Mouse (Mus musculus) right cerebral cortex, adult 18-20 months (tissue): ENCODE measurements around the gene Armc12.

ENCODE experiments used
- DNase-seq: peaks from one replicate; pipeline ENCODE4 v3.0.0; 2022; ENCODE audit warnings: mixed read lengths

Gene Armc12

GRCm38 (mm10) chr17:28513844-28514243 lies 16.8 kb upstream of the Armc12 start:
- DNase-seq = no peak

GRCm38 (mm10) chr17:28514555-28514954 lies 16.1 kb upstream of the Armc12 start:
- no peak for DNase-seq

- no peak for DNase-seq
These were observed 14.9 kb upstream of the Armc12 start for GRCm38 (mm10) chr17:28515431-28516341.

GRCm38 (mm10) chr17:28516881-28517280 lies 13.7 kb upstream of the Armc12 start:
- DNase-seq = no peak

GRCm38 (mm10) chr17:28517441-28517955 lies 13.1 kb upstream of the Armc12 start, which contains the start of gene Fkbp5:
Fkbp5 (minus strand) TSS chr17:28517527.
- DNase-seq = peak; percentile 71

- DNase-seq = peak; percentile 94
These were observed 12.5 kb upstream of the Armc12 start for GRCm38 (mm10) chr17:28517956-28518614.

GRCm38 (mm10) chr17:28518615-28519071 lies 12.0 kb upstream of the Armc12 start:
- DNase-seq = no peak

GRCm38 (mm10) chr17:28519827-28520226 lies 10.8 kb upstream of the Armc12 start:
- no peak for DNase-seq

GRCm38 (mm10) chr17:28520561-28520960 lies 10.0 kb upstream of the Armc12 start:
- DNase-seq = no peak

- DNase-seq = no peak
These were observed 9.4 kb upstream of the Armc12 start for GRCm38 (mm10) chr17:28521071-28521726.

- DNase-seq = no peak
These were observed 8.7 kb upstream of the Armc12 start for GRCm38 (mm10) chr17:28521920-28522319.

- DNase-seq = peak; percentile 97
These were observed 7.8 kb upstream of the Armc12 start for GRCm38 (mm10) chr17:28522623-28523354.

- no peak for DNase-seq
These were observed 7.1 kb upstream of the Armc12 start for GRCm38 (mm10) chr17:28523355-28524008.

GRCm38 (mm10) chr17:28524009-28524695 lies 6.5 kb upstream of the Armc12 start:
- DNase-seq = no peak

- DNase-seq = no peak
These were observed 5.7 kb upstream of the Armc12 start for GRCm38 (mm10) chr17:28524831-28525430.

GRCm38 (mm10) chr17:28527184-28528042 lies 3.2 kb upstream of the Armc12 start:
- DNase-seq = no peak

- DNase-seq = peak; percentile 86
These were observed 2.6 kb upstream of the Armc12 start for GRCm38 (mm10) chr17:28528043-28528351.

- no peak for DNase-seq
These were observed 1.5 kb upstream of the Armc12 start for GRCm38 (mm10) chr17:28529116-28529515.

GRCm38 (mm10) chr17:28531946-28532345 lies 1.3 kb downstream of the Armc12 start:
- no peak for DNase-seq

- DNase-seq = no peak
These were observed 2.0 kb downstream of the Armc12 start for GRCm38 (mm10) chr17:28532557-28532956.
